11 mouse cellular contexts compared by ENCODE assay signal in genomic region chr11:62106401-62106871, GRCm38 (mm10).
A peak's percentile ranks its signal among the peaks of the same experiment; 100 is the strongest.
DNase-seq lines count a peak whose midpoint lies in the region; ATAC-seq and TF ChIP-seq lines count a peak whose summit lies in the region.
"Had no signal": no experiment of that assay in that cellular context is flagged by ENCODE, and none has a peak within 500 bp of the region (broad histone marks: within the 10 kb centered on the region; RNA-seq: fewer than 3 reads in every experiment).

No protein-coding gene starts in this region.

- no peak overlapping the region for H3K4me2 ChIP-seq in heart, embryonic 13.5 days
- no peak overlapping the region for H3K4me2 ChIP-seq in forebrain, embryonic 16.5 days (ENCODE audit: low read length)
- H3K4me2 ChIP-seq in lung, postnatal 0 days (replicated peaks; ENCODE audit: low read depth, low read length), result no peak overlapping the region

- no peaks in the 10 kb centered on the region for H3K27me3 ChIP-seq in heart, embryonic 13.5 days (replicated peaks)
- no peaks in the 10 kb centered on the region for H3K27me3 ChIP-seq in forebrain, embryonic 16.5 days (replicated peaks; ENCODE audit: control insufficient read depth, insufficient read depth, low read length)
- H3K27me3 ChIP-seq in lung, postnatal 0 days (replicated peaks; ENCODE audit: insufficient read depth, low read length), result no peaks in the 10 kb centered on the region

- H3K27ac ChIP-seq in heart, embryonic 13.5 days (replicated peaks), result peak overlapping the region; percentile 42
- H3K27ac ChIP-seq in forebrain, embryonic 16.5 days (ENCODE audit: low read length), result no peak overlapping the region
- no peak overlapping the region for H3K27ac ChIP-seq in lung, postnatal 0 days (ENCODE audit: low read length)

- no peak overlapping the region for H3K9ac ChIP-seq in heart, embryonic 13.5 days
- H3K9ac ChIP-seq in forebrain, embryonic 16.5 days (replicated peaks; ENCODE audit: low read depth, low read length), result no peak overlapping the region
- H3K9ac ChIP-seq in lung, postnatal 0 days (replicated peaks; ENCODE audit: low read depth), result no peak overlapping the region

- no peak for ATAC-seq in heart, embryonic 13.5 days (ENCODE audit: extremely low read depth, insufficient number of reproducible peaks, low FRiP score, low TSS enrichment)
- ATAC-seq in forebrain, embryonic 16.5 days, result peak; percentile 61
- no peak for ATAC-seq in lung, postnatal 0 days

- peaks cover 14% of the 10 kb centered on the region for H3K4me1 ChIP-seq in heart, embryonic 13.5 days
- no peaks in the 10 kb centered on the region for H3K4me1 ChIP-seq in forebrain, embryonic 16.5 days (replicated peaks; ENCODE audit: control insufficient read depth, insufficient read depth, low read length)
- H3K4me1 ChIP-seq in lung, postnatal 0 days (ENCODE audit: insufficient read depth, low read depth, low read length), result no peaks in the 10 kb centered on the region

- no peaks in the 10 kb centered on the region for H3K36me3 ChIP-seq in heart, embryonic 13.5 days
- H3K36me3 ChIP-seq in forebrain, embryonic 16.5 days (ENCODE audit: control insufficient read depth, insufficient read depth), result no peaks in the 10 kb centered on the region
- no peaks in the 10 kb centered on the region for H3K36me3 ChIP-seq in lung, postnatal 0 days (ENCODE audit: insufficient read depth, low read length)

- WGBS in heart, embryonic 13.5 days, result 68% methylated on average over 1 of the region's 1 CpGs
- 80% methylated on average over 1 of the region's 1 CpGs for WGBS in forebrain, embryonic 16.5 days
- 88% methylated on average over 1 of the region's 1 CpGs for WGBS in lung, postnatal 0 days

- no peak for DNase-seq in heart, adult 9 months (ENCODE audit: low spot score in 2 of 2)
- DNase-seq in left cerebral cortex, adult 18-20 months (ENCODE audit: low spot score in 2 of 2), result peak; percentile 30 to 48
- peak; percentile 60 for DNase-seq in right cerebral cortex, adult 18-20 months
- DNase-seq in lung, postnatal 0 days (ENCODE audit: low spot score), result no peak
- no peak for DNase-seq in gastrocnemius, postnatal 4 days (ENCODE audit: low spot score in 2 of 2)
- DNase-seq in ovary, postnatal 36 days (ENCODE audit: low spot score), result no peak
- DNase-seq: adrenal gland, postnatal 36 days; kidney, postnatal 10 days had no signal

- no peak for TF ChIP-seq CTCF in lung, postnatal 0 days (IDR thresholded peaks at IDR 0.05)

- H3K4me3 ChIP-seq in heart, embryonic 13.5 days, result no peak overlapping the region
- no peak overlapping the region for H3K4me3 ChIP-seq in forebrain, embryonic 16.5 days (replicated peaks; ENCODE audit: low read length)
- no peak overlapping the region for H3K4me3 ChIP-seq in lung, postnatal 0 days (ENCODE audit: low read depth, low read length)
- H3K4me3 ChIP-seq: erythroblast, embryonic 14.5 days had no signal

- H3K9me3 ChIP-seq in heart, embryonic 13.5 days, result no peaks in the 10 kb centered on the region
- H3K9me3 ChIP-seq in forebrain, embryonic 16.5 days (ENCODE audit: control insufficient read depth, low read length), result no peaks in the 10 kb centered on the region
- no peaks in the 10 kb centered on the region for H3K9me3 ChIP-seq in lung, postnatal 0 days (ENCODE audit: low read length)

- TF ChIP-seq EP300 in lung, postnatal 0 days (IDR thresholded peaks at IDR 0.05), result no peak

Comparison
In these comparisons a context has a peak if more than half of its experiments do, and no peak if none do; other contexts are left out.
1. DNase-seq: peak in left cerebral cortex, adult 18-20 months (2 of 2) and right cerebral cortex, adult 18-20 months (single experiment); none in heart, adult 9 months (0 of 2), lung, postnatal 0 days (single experiment), gastrocnemius, postnatal 4 days (0 of 2) and ovary, postnatal 36 days (single experiment).